Mouse (Mus musculus): ENCODE measurements around the gene Gpm6b.

The Gpm6b gene

GRCm38 (mm10) chrX:166356276-166356675 lies 117.6 kb downstream of the Gpm6b start:
- DNase-seq (ENCODE audit: low read depth, low spot score), result no peak

- DNase-seq (ENCODE audit: low read depth, low spot score), result no peak
Measured at GRCm38 (mm10) chrX:166358955-166359354, 120.2 kb downstream of the Gpm6b start.

GRCm38 (mm10) chrX:166359927-166360440 lies 121.3 kb downstream of the Gpm6b start:
- DNase-seq (ENCODE audit: low read depth, low spot score), result no peak

GRCm38 (mm10) chrX:166360455-166360854 lies 121.7 kb downstream of the Gpm6b start:
- no peak for DNase-seq (ENCODE audit: low read depth, low spot score)

- DNase-seq (ENCODE audit: low read depth, low spot score), result no peak
Measured at GRCm38 (mm10) chrX:166365458-166366213, 126.9 kb downstream of the Gpm6b start.

GRCm38 (mm10) chrX:166376681-166377328 lies 138.1 kb downstream of the Gpm6b start:
- DNase-seq (ENCODE audit: low read depth, low spot score), result no peak

- DNase-seq (ENCODE audit: low read depth, low spot score), result no peak
Measured at GRCm38 (mm10) chrX:166378652-166379051, 139.9 kb downstream of the Gpm6b start.

GRCm38 (mm10) chrX:166383606-166384005 lies 144.9 kb downstream of the Gpm6b start:
- DNase-seq (ENCODE audit: low read depth, low spot score), result no peak

GRCm38 (mm10) chrX:166384935-166385334 lies 146.2 kb downstream of the Gpm6b start:
- DNase-seq (ENCODE audit: low read depth, low spot score), result no peak

GRCm38 (mm10) chrX:166386656-166387055 lies 147.9 kb downstream of the Gpm6b start:
- no peak for DNase-seq (ENCODE audit: low read depth, low spot score)

GRCm38 (mm10) chrX:166393753-166394152 lies 155.0 kb downstream of the Gpm6b start:
- peak; percentile 46 for DNase-seq (ENCODE audit: low read depth, low spot score)

GRCm38 (mm10) chrX:166407865-166408264 lies 169.2 kb downstream of the Gpm6b start:
- no peak for DNase-seq (ENCODE audit: low read depth, low spot score)

- peak; percentile 66 for DNase-seq (ENCODE audit: low read depth, low spot score)
Measured at GRCm38 (mm10) chrX:166416196-166416595, 177.5 kb downstream of the Gpm6b start.

GRCm38 (mm10) chrX:166434812-166435211 lies 196.1 kb downstream of the Gpm6b start:
- DNase-seq (ENCODE audit: low read depth, low spot score), result no peak
